Mouse (Mus musculus): ENCODE data around the gene Lmbrd2.
"Not testable (repeated sequence)": the region's sequence is repeated elsewhere in the genome, so short reads cannot be mapped to it uniquely, and the experiment has no call there.

Gene Lmbrd2

DNA sequence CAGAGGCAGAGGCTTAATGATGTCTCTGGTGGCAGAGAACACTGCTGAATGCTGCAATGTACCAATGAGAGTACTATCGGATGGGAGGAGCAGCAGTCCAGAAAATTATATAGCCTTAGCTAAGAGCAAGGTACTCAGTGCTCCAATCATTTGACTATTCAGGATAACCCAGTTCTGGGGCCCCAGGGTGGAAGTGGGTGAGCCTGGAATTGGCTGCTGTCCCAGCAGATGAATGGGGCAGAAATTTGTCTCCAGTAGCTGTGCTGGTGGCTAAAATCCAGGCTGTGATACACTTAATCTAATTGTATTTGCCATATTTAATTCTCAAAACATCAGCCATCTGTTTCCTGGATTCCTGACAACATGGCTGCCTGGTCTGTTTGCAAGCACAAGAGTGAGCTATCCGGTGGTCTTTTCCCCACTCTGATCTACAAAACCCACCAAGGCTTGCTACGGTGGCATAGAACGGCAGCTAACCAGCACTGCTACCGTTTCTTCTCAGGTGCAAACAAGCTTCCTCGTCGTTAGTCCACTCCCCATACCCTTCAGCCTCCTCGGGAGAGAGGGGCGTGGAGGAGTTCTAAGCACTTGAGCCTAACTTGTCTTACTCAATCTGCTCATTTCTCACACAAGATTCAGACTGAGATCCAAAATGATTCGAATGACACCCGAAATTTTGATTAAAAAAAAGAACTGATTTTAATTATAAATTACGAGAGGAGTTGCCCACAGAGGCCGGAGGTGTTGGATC, 7.5 kb upstream of the Lmbrd2 start:
- no peak for DNase-seq (ENCODE audit: extremely low read depth, low read depth)

DNA sequence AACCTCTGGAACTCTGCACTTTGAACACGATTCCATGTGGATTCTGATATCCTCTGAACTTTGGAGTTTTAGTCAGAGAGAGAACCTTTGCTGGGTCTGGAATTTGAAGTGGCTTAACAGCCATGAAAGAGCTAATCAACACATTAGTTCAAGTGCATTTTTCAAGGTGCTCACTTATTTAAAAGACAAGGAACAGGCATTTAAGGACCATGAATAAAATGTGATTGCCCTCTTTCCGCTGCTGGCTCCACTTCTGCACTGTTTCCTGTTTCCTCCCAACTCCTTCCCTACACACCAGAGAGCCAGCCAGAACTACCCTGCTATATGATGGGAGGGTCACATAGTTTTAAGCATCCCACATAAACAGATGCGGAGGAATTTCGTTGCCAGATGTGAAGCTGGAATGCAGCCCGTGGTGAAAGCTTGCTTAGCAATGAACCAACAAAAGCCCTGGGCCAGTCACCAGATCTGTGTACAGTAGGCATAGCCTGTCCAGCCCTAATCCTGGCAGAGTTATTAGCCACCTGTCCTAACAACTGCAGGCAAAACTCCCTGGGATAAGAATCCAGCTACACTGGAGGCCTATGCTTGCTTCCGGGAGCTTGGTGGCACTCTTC, 5.4 kb upstream of the Lmbrd2 start:
- no peak for DNase-seq (ENCODE audit: extremely low read depth, low read depth)

DNA sequence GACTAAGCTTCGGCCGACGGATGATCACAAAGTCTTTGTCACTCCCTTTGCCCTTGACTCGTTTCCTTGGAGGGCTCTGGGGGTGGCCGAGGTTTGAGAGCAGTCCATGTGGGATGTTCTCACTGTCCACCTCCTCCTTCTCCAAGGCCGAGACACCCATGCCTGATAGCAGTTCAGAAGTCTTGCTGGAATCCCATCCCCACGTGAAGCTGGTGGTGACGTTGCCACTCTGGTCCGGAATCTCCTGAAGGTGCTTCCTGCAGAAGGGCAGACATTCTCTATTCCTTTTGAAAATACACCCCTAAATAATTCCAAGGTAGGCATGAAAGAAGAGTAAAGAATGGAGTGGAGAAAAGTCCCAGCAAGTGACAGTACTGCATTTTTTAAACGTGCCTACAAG, 903 bp upstream of the Lmbrd2 start:
- DNase-seq (ENCODE audit: extremely low read depth, low read depth): peak; percentile 39

DNA sequence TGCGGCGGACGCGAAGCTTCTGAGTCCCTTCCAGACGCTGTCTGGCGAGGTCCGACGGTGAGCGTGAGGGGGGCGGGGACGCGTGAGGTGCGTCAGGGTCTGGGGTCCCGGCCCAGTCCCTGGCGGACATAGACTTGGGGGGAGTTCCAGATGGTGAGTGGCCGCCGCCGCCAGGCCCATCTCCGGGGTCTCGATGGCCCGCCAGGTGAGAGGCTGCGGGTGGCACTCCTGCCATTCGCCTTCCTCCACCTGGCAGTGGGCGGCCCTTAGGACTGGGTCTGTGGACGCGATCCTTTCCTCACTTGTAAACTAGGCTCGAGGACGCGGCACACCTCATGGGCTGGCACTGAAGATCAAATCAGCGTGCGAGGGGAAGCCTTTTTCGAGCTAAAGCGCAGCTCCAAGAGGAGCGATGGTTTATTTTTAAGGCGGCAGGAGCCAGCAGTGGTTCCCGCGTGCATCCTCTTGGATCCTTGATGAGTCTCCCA, 378 bp downstream of the Lmbrd2 start:
- peak; percentile 47 for DNase-seq (ENCODE audit: extremely low read depth, low read depth)

DNA sequence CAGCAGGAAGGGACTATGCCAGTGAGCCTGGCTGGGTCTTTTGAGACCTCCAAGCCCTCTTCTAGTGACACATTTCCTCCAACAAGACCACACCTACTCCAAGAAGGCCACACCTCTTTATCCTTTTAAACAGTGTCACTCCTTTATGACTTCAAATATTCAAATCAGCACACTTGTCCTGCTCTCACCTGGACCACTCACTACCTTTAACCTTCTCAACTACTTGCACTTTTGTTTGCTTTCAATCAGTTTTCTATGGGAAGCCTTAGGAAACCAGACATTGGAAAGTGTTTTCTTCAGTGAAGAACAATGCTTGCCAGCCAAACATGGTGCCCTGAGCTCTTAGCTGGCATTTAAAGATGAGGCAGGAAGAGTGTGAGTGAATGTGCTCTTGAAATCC, 15.0 kb downstream of the Lmbrd2 start, which contains the start of gene Skp2:
Gene Skp2 (minus strand): TSS at position 101 of the 400 bp plus-strand sequence.
- no peak for DNase-seq (ENCODE audit: extremely low read depth, low read depth)

DNA sequence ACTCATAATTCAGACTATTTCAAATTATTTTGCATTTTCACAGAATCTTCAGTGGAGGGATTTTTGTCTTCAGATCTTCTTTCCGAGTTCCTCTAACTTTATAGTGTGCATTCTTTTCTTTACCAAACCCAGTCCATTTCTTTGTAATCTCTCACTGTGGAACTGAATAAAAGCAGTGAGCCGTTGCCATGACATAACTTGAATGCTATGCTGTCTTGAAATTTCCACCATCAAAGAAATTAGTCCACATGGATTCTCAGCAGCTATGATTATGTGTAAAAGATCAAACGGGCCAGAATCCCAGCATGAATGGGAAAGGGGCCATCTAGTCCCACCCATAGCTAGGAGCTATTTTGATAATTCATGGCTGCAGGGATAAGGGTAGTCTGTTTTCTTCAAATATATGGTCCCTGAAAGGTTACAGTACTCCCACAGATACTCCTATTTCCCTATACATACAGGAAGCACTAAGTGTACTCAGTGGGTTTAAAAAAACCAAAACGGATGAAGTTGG, 22.3 kb downstream of the Lmbrd2 start:
- DNase-seq (ENCODE audit: extremely low read depth, low read depth): no peak

DNA sequence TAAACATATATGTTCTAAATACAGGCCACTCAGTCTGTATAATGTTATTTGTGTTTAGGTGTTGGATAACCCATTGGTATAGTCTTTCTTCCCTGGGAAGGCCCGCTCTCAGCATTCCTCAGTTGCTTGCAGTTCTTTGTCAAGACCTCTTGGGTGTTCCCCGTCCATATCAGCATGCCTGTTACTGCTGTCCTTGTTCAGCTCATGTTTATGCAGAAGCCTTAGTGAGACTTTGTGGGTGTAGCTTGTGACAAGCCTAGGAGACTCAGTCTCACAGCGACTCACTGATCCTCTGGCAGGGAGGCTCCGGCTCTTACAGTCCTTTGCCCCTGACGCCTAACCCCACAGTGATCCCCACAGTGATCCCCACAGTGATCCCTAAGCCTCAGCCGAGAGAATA, 23.8 kb downstream of the Lmbrd2 start:
- DNase-seq (ENCODE audit: extremely low read depth, low read depth): no peak

DNA sequence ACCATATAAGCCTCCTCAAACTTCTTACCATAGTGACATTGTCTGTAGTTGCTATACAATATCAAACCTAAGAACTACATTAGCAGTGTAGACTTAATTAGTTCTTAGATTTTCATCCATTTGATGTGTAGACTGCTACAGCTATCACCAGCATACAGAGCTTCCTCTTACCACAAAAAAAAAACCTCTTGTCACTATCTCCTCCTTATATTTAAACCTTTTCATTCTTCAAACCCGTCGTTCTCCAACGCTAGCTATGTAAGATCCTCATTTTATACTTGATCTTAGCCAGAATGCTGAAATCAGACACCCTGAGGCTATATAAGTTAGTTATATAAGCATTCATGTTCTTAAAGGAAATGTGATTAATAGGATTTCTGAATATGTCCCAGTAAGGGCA, 36.7 kb downstream of the Lmbrd2 start:
- peak; percentile 74 for DNase-seq (ENCODE audit: extremely low read depth, low read depth)

DNA sequence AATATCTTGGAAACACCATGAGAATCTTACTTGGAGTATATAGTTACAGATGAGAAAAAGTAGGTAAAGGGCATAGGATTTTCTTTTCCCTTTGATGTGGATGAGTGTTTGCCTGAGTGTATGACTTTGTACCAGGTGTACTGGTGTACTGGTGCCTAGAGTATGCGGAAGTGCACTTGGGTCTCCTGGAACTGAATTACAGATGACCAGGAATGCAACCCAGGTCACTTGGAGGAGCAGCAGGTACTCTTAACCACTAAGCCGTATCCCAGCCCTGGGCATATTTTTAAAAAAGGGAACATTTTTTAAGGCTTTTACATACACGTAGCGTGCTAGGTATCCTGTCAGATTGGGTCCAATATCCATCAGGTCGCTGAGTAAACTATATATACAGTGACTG, 43.6 kb downstream of the Lmbrd2 start:
- no peak for DNase-seq (ENCODE audit: extremely low read depth, low read depth)

DNA sequence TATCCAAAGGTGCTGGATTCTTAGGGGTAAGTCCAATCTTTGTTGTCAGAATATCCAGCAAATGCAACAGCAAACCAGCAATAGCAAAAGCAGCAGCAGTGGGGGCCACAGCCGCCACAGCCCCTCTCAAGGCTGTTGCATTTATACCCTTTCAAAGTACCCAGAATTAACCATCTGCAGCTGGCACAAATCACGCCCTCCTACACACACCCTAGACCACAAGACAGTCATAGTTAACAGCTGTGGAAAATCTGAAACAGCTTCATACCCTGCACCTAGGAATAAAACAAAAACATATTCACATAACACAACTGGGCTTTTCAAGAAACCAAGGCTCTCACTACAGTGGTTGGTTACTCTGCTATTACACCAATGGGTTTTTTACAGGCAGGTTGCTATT, 49.4 kb downstream of the Lmbrd2 start:
- no peak for DNase-seq (ENCODE audit: extremely low read depth, low read depth)

DNA sequence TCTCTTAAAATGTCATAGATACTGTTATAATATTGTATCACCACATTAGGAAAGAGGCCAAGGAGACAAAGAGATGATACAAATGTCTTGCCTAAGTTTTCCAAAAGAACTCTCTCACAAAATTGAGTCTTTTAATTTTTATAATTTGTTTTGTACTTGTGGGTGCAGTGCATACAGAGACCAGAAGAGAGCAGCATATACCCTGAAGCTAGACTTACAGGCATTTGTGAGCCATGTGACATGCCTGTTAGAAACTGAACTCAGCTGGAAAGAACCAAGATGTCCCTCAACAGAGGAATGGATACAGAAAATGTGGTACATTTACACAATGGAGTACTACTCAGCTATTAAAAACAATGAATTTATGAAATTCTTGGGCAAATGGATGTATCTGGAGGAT, 52.3 kb downstream of the Lmbrd2 start:
- peak; percentile 33 for DNase-seq (ENCODE audit: extremely low read depth, low read depth)

DNA sequence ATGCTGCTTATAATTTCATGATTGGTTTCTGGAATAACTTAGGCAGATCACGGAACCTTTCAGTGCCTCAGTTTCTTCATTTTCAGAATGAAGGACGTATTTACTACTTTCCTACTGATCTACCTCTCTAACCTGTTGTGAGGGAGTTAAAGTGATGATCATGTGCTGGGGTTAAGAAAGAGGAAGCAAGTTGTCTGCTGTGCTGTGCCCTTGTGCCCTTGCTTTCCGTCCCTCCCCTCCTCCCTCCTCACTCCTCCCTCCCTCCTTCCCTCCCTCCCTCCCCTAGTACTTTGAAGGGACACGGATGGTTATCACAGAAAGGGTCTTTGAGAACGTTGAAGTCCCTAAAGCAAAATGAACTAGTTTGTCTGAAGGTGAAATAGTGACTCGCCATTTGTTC, 58.1 kb downstream of the Lmbrd2 start:
- peak; percentile 32 for DNase-seq (ENCODE audit: extremely low read depth, low read depth)

DNA sequence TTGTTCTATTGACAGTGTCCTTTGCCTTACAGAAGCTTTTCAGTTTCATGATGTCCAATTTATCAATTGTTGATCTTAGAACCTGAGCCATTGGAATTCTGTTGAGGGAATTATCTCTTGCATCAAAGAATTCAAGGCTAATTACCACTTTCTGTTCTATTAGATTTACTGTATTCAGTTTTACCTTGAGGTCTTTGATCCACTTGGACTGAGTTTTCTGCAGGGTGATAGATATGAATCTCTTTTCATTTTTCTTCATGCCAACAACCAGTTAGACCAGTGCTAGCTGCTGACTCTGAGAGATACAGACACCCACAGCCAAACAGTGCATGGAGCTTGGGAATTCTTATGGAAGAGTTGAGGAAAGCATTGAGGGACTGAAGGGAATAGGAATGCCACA, 71.5 kb downstream of the Lmbrd2 start:
- no peak for DNase-seq (ENCODE audit: extremely low read depth, low read depth)

DNA sequence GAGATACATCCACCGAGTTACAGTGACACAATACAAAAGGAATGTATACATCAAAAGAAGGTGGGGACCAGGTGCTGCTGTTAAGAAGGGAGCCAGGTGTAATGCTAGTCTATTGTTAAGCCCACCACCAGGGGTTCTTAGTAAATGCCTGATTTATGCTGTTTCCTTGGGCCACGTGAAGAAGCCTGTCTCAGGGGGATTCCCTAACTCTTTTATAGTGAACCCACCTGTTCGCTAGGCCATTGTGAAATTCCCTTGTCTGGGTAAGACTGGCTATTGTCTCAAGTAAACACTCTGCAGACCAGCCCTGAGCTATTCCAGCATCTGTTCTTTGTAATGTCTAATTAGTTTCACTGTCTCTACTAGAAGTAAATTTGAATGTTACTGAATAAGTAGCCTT, 72.7 kb downstream of the Lmbrd2 start:
- DNase-seq (ENCODE audit: extremely low read depth, low read depth): not testable (repeated sequence)

DNA sequence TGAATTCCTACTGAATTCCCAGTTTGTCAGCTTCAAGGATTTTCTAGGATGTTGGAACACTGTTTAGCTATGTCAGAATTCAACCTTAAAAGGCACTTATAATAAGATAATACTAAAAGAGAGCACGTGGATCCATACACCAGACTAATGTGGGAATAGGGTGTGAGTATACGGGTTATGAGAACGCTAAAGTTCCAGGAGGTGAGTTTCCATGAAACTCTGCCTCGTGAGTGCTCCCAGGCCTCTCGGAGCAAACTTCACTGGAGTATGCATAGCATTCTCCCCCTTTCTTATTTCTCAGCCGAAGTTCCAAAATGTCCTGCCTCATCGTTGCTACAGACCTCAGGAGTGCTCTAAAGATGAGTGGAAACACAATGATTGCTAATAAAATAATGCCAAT, 73.1 kb downstream of the Lmbrd2 start:
- DNase-seq (ENCODE audit: extremely low read depth, low read depth): not testable (repeated sequence)

DNA sequence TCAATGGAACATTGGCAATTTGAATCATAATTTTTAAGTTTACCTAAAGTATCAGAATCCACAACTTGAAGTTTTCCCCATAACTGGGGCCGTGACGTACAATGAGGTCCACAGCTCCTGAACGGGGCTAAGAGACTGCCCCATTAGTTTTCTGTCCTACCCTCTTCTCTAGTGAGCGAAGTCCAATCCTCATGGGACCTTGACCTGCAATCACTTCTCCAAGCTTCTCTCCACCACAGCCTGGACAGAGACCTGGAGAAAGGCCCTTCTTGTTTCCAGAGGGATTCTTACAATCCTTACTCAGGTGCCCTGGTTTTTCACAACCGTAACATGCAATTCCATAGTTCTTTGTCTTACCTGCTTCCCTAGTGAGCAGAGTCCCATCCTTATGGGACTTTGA, 76.1 kb downstream of the Lmbrd2 start:
- DNase-seq (ENCODE audit: extremely low read depth, low read depth): no peak

DNA sequence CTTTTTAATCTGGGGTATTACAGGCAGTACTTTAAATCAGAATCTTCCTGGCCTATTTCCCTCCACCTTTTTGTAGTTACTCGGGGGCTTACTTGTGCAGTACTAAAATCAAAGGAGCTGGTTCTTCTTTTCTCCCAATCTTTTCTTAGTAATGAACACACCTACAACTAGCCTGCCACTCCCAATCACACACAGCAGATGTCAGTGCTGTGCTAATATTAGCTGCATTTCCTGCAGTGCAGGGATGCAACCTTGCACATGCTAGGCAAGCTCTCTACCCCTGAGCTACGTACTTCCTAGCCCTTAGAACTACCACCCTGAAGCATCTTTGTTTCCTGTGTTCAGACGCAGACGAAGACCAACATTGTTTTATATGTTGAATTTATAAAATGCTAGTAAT, 90.6 kb downstream of the Lmbrd2 start:
- DNase-seq (ENCODE audit: extremely low read depth, low read depth): not testable (repeated sequence)

DNA sequence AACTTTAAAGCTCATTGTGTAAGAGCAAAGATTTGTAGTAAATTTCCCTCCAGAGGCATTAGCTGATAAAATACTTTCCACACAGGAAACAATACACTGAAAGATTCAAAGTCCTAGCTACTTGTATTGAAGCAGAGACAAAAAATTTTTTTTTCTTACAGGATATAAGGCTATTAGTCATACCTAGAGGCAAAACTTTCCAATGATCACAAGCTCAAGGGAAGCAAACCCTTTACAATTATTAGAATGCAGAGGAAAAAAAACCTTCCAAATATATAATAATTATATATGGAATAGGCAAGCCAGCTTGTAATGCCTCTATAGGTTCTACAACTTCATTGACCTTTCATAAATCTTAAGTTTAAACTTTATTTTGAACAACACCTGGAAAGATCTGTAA, 106.0 kb downstream of the Lmbrd2 start:
- DNase-seq (ENCODE audit: extremely low read depth, low read depth): no peak

Measured in MEL-GATA-1-ER (cell line).